Mouse (Mus musculus) liver, postnatal 0 days (tissue): ENCODE results near the gene Soga1.

ENCODE experiments used
- CTCF ChIP-seq: sonication (generic); IDR thresholded peaks from 2 replicates; pipeline ENCODE4 v1.5.1; 2016; ENCODE audit warnings: antibody characterized with exemption, low read depth
- EP300 ChIP-seq: IDR thresholded peaks from 2 replicates; pipeline ENCODE4 v1.6.1; 2016; ENCODE audit warnings: antibody characterized with exemption, low read depth, mild to moderate bottlenecking

- TF ChIP-seq CTCF (no peak), EP300 (no peak)
Observed at GRCm38 (mm10) chr2:157069755-157070315, 9.2 kb downstream of the Soga1 start.
